Mouse (Mus musculus) E14TG2a.4 (cell line): ENCODE measurements around the gene Pde4d.

Experiments used
- H3K27me3 ChIP-seq: 2 replicates; pipeline ENCODE4 v1.6.1; 2014; ENCODE audit warnings: low read length, control low read depth; ENCODE audit not compliant: insufficient read depth
- H3K36me3 ChIP-seq: 2 replicates; pipeline ENCODE4 v1.6.1; 2014; ENCODE audit warnings: low read length, control low read depth; ENCODE audit not compliant: insufficient read depth
- H3K4me1 ChIP-seq: replicated peaks from 2 replicates; pipeline ENCODE4 v1.6.1; 2014; ENCODE audit warnings: low read depth, low read length, control low read depth
- H3K4me3 ChIP-seq: replicated peaks from 2 replicates; pipeline ENCODE4 v1.5.1; 2014; ENCODE audit warnings: mild to moderate bottlenecking, low read length
- H3K9me3 ChIP-seq: 2 replicates; pipeline ENCODE4 v1.6.1; 2014; ENCODE audit warnings: low read length, control low read depth
- CTCF ChIP-seq: conservative IDR thresholded peaks from 2 replicates; pipeline ENCODE4 v1.5.1; 2014; ENCODE audit warnings: low read length
- NANOG ChIP-seq: IDR thresholded peaks from 2 replicates; pipeline ENCODE4 v1.6.1; 2014; ENCODE audit warnings: borderline replicate concordance, low read length, mixed read lengths
- POU5F1 ChIP-seq: IDR thresholded peaks from 2 replicates; pipeline ENCODE4 v1.6.1; 2014; ENCODE audit warnings: low read length, borderline replicate concordance

Pde4d gene

GRCm38 (mm10) chr13:108449116-108450097 lies at the start of gene Pde4d:
Pde4d (plus strand) TSS chr13:108449948.
- no peak for TF ChIP-seq CTCF
- TF ChIP-seq POU5F1: no peak
- no peak for TF ChIP-seq NANOG
- H3K36me3 ChIP-seq: no peaks in the 10 kb centered on the region
- H3K4me3 ChIP-seq: no peak within 1 kb of the TSS
- no peaks in the 10 kb centered on the region for H3K9me3 ChIP-seq
- H3K27me3 ChIP-seq: no peaks in the 10 kb centered on the region
- H3K4me1 ChIP-seq: no peaks in the 10 kb centered on the region

- TF ChIP-seq POU5F1 (no peak), NANOG (no peak), CTCF (no peak)
- no peaks in the 10 kb centered on the region for H3K27me3 ChIP-seq
Measured at GRCm38 (mm10) chr13:108403197-108403596, 46.6 kb upstream of the Pde4d start.

DNA sequence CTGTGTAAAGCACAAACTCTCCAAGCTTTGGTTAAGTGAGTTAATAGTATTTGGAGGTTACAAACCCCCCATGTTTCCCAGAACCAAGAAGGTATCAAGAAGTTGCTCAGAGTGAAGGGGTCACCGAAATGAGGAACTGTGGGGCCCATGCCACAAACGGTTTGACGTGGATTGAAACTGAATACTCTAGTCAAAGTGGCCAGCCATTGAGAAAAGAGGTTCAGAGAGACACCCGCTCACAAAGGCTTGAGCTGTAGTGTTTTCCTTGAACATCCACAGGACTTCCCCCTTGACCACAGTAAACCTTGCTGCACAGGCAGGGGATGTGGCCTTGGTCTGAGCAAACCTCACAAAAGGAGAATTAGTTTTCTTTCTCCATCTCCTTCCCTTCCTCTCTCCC lies 45.4 kb upstream of the Pde4d start:
- Histone ChIP-seq H3K4me1 (no peaks in the 10 kb centered on the region), H3K9me3 (peaks cover 3% of the 10 kb centered on the region; the same call in 1 of the 2 replicates), H3K4me3 (no peak overlapping the region), H3K36me3 (0 out of 2 replicates have a peak, but pooled peaks cover 10% of the 10 kb centered on the region), H3K27me3 (no peaks in the 10 kb centered on the region)
- TF ChIP-seq CTCF (no peak), POU5F1 (no peak), NANOG (no peak)

More at GRCm38 (mm10) chr13:108403197-108403596, 46.6 kb upstream of the Pde4d start:
- Histone ChIP-seq H3K4me1 (no peaks in the 10 kb centered on the region), H3K9me3 (no peaks in the 10 kb centered on the region), H3K4me3 (no peak overlapping the region), H3K36me3 (0 out of 2 replicates have a peak, but pooled peaks cover 10% of the 10 kb centered on the region)

- Histone ChIP-seq H3K4me3 (no peak overlapping the region), H3K36me3 (no peaks in the 10 kb centered on the region), H3K4me1 (no peaks in the 10 kb centered on the region), H3K9me3 (no peaks in the 10 kb centered on the region), H3K27me3 (no peaks in the 10 kb centered on the region)
- no peak for TF ChIP-seq NANOG
- no peak for TF ChIP-seq POU5F1
- TF ChIP-seq CTCF: no peak
Measured at GRCm38 (mm10) chr13:108415464-108415863, 34.3 kb upstream of the Pde4d start.

DNA sequence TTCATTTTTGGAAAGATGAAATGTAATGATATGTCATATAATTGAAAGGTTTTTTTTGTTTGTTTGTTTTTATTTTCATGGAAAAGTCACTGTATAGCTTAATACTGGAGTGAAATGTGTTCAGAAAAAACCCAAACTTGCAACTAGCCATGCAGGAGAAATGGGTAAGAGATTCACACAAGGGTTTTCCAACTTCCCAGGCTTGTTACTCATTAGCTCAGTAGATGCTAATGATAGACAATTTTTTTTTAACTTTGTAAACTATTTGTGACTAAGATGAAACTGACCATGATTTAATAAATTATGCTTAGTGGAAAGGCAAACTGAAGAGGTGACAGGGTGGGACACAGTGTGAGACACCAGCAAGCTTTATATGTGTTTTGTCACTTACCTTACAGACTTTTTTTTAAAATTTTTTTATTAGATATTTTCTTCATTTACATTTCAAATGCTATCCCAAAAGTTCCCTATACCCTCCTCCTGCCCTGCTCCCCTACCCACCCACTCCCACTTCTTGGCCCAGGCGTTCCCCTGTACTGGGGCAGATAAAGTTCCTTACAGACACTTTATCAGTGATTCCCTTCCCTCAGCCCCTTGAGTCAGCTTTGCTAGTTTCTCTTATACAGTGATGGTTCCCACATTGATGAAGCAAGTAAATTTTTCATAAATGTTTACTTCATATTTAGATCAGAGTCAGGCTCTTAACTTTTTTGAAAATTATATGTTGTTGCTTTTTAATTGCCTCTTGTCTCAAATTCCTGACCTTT lies 30.8 kb upstream of the Pde4d start:
- H3K9me3 ChIP-seq: no peaks in the 10 kb centered on the region
- TF ChIP-seq CTCF (no peak), NANOG (no peak), POU5F1 (no peak)
- H3K27me3 ChIP-seq: no peaks in the 10 kb centered on the region
- H3K4me3 ChIP-seq: no peak overlapping the region
- no peaks in the 10 kb centered on the region for H3K36me3 ChIP-seq
- H3K4me1 ChIP-seq: no peaks in the 10 kb centered on the region

- Histone ChIP-seq H3K36me3 (no peaks in the 10 kb centered on the region), H3K27me3 (no peaks in the 10 kb centered on the region), H3K9me3 (no peaks in the 10 kb centered on the region), H3K4me1 (no peaks in the 10 kb centered on the region), H3K4me3 (no peak overlapping the region)
- TF ChIP-seq POU5F1: no peak
- no peak for TF ChIP-seq NANOG
- no peak for TF ChIP-seq CTCF
Measured at GRCm38 (mm10) chr13:108426322-108426721, 23.4 kb upstream of the Pde4d start.

- Histone ChIP-seq H3K4me1 (no peaks in the 10 kb centered on the region), H3K27me3 (no peaks in the 10 kb centered on the region), H3K4me3 (no peak overlapping the region), H3K9me3 (peaks cover 14% of the 10 kb centered on the region), H3K36me3 (no peaks in the 10 kb centered on the region)
- TF ChIP-seq POU5F1 (no peak), CTCF (no peak), NANOG (no peak)
Measured at GRCm38 (mm10) chr13:108428809-108429208, 20.9 kb upstream of the Pde4d start.

- TF ChIP-seq POU5F1 (no peak), NANOG (no peak), CTCF (no peak)
- H3K27me3 ChIP-seq: no peaks in the 10 kb centered on the region
- peaks cover 22% of the 10 kb centered on the region for H3K9me3 ChIP-seq
- H3K4me1 ChIP-seq: no peaks in the 10 kb centered on the region
- no peaks in the 10 kb centered on the region for H3K36me3 ChIP-seq
- no peak overlapping the region for H3K4me3 ChIP-seq
Measured at GRCm38 (mm10) chr13:108429623-108430022, 20.1 kb upstream of the Pde4d start.
